ENCODE assay signal across 8 mouse cellular contexts in genomic region chr9:47532215-47532865, GRCm38 (mm10). TPM values are rescaled to one million over a fixed set of nuclear protein-coding genes. Genes with fewer than 3 reads are reported as not detected.
DNase-seq lines count a peak whose midpoint lies in the region; ATAC-seq and TF ChIP-seq lines count a peak whose summit lies in the region.

No protein-coding gene starts in this region.

- peak overlapping the region; percentile 67 for H3K4me3 ChIP-seq in lung, embryonic 14.5 days (ENCODE audit: low read depth, low read length)
- H3K4me3 ChIP-seq in heart, embryonic 16.5 days (ENCODE audit: low read length), result peak overlapping the region; percentile 61
- no peak overlapping the region; a peak in 1 of 4 replicates for H3K4me3 ChIP-seq in liver, embryonic 14.5 days (ENCODE audit: insufficient read depth in 1 of 2, low read depth in 2 of 2, low read length in 2 of 2)
- H3K4me3 ChIP-seq in stomach, embryonic 14.5 days (ENCODE audit: low read depth, low read length), result peak overlapping the region; percentile 46

- WGBS in lung, embryonic 14.5 days, result 5% methylated on average over 20 of the region's 20 CpGs
- 9% methylated on average over 20 of the region's 20 CpGs for WGBS in heart, embryonic 16.5 days
- 8% methylated on average over 20 of the region's 20 CpGs for WGBS in liver, embryonic 14.5 days (ENCODE audit: insufficient replicate concordance)
- 5% methylated on average over 20 of the region's 20 CpGs for WGBS in stomach, embryonic 14.5 days

- no peaks in the 10 kb centered on the region for H3K9me3 ChIP-seq in lung, embryonic 14.5 days (ENCODE audit: low read depth, low read length)
- H3K9me3 ChIP-seq in heart, embryonic 16.5 days (replicated peaks; ENCODE audit: control insufficient read depth, low read length), result no peaks in the 10 kb centered on the region
- H3K9me3 ChIP-seq in liver, embryonic 14.5 days (ENCODE audit: control insufficient read depth, low read length), result no peaks in the 10 kb centered on the region
- H3K9me3 ChIP-seq in stomach, embryonic 14.5 days (ENCODE audit: control insufficient read depth, low read depth, low read length), result no peaks in the 10 kb centered on the region

- no peak for ATAC-seq in lung, embryonic 14.5 days (ENCODE audit: insufficient read depth)
- ATAC-seq in heart, embryonic 16.5 days (replicated peaks; ENCODE audit: extremely low read depth, insufficient read depth, low FRiP score), result no peak
- no peak for ATAC-seq in liver, embryonic 14.5 days (ENCODE audit: insufficient read depth)
- no peak for ATAC-seq in stomach, embryonic 14.5 days (ENCODE audit: insufficient number of reproducible peaks, insufficient read depth, low FRiP score, low read depth)

- H3K9ac ChIP-seq in lung, embryonic 14.5 days, result peak overlapping the region; percentile 64
- no peak overlapping the region for H3K9ac ChIP-seq in heart, embryonic 16.5 days (ENCODE audit: low read length)
- no peak overlapping the region for H3K9ac ChIP-seq in liver, embryonic 14.5 days (replicated peaks)
- no peak overlapping the region for H3K9ac ChIP-seq in stomach, embryonic 14.5 days (replicated peaks; ENCODE audit: low read depth, low read length)

- H3K4me1 ChIP-seq in lung, embryonic 14.5 days (ENCODE audit: insufficient read depth), result no peaks in the 10 kb centered on the region
- peaks cover 7% of the 10 kb centered on the region for H3K4me1 ChIP-seq in heart, embryonic 16.5 days (ENCODE audit: control insufficient read depth, insufficient read depth, low read length)
- no peaks in the 10 kb centered on the region for H3K4me1 ChIP-seq in liver, embryonic 14.5 days (replicated peaks; ENCODE audit: control insufficient read depth in 2 of 2, insufficient read depth in 2 of 2, low read length in 1 of 2)
- peaks cover 18% of the 10 kb centered on the region; the same call in 1 of the 2 replicates for H3K4me1 ChIP-seq in stomach, embryonic 14.5 days (ENCODE audit: control insufficient read depth, insufficient read depth, low read length)

- no peak for TF ChIP-seq EP300 in liver, embryonic 14.5 days (IDR thresholded peaks at IDR 0.05; ENCODE audit: low read depth)

- H3K36me3 ChIP-seq in lung, embryonic 14.5 days (ENCODE audit: insufficient read depth), result no peaks in the 10 kb centered on the region
- H3K36me3 ChIP-seq in heart, embryonic 16.5 days (ENCODE audit: control insufficient read depth, insufficient read depth), result no peaks in the 10 kb centered on the region
- no peaks in the 10 kb centered on the region for H3K36me3 ChIP-seq in liver, embryonic 14.5 days (replicated peaks; ENCODE audit: control insufficient read depth, insufficient read depth, low read depth)
- no peaks in the 10 kb centered on the region for H3K36me3 ChIP-seq in stomach, embryonic 14.5 days (ENCODE audit: control insufficient read depth, insufficient read depth, low read length)

- H3K27ac ChIP-seq in lung, embryonic 14.5 days (ENCODE audit: low read depth), result no peak overlapping the region
- no peak overlapping the region for H3K27ac ChIP-seq in heart, embryonic 16.5 days (ENCODE audit: low read length)
- H3K27ac ChIP-seq in liver, embryonic 14.5 days, result no peak overlapping the region
- H3K27ac ChIP-seq in stomach, embryonic 14.5 days (ENCODE audit: low read length), result no peak overlapping the region

- peaks cover 46% of the 10 kb centered on the region for H3K27me3 ChIP-seq in lung, embryonic 14.5 days (ENCODE audit: insufficient read depth, low read length)
- peaks cover 35% of the 10 kb centered on the region for H3K27me3 ChIP-seq in heart, embryonic 16.5 days (ENCODE audit: control insufficient read depth, insufficient read depth, low read length)
- peaks cover 55% of the 10 kb centered on the region for H3K27me3 ChIP-seq in liver, embryonic 14.5 days (ENCODE audit: control insufficient read depth, insufficient read depth, low read length)
- no peaks in the 10 kb centered on the region for H3K27me3 ChIP-seq in stomach, embryonic 14.5 days (ENCODE audit: control insufficient read depth, insufficient read depth, low read length)

- peak; percentile 40 for DNase-seq in lung, embryonic 14.5 days
- no peak for DNase-seq in lung, postnatal 36 days
- peak; percentile 46 to 47 for DNase-seq in cerebellum, postnatal 14 days
- no peak for DNase-seq in liver, embryonic 14.5 days (ENCODE audit: low read depth in 3 of 3, low spot score in 3 of 3)
- DNase-seq in thymus, postnatal 10 days (ENCODE audit: low spot score in 2 of 2), result no peak
- no peak for DNase-seq in spleen, postnatal 10 days (ENCODE audit: low spot score in 2 of 2)

- TF ChIP-seq CTCF in lung, embryonic 14.5 days (IDR thresholded peaks at IDR 0.05; ENCODE audit: low read depth), result no peak
- TF ChIP-seq CTCF in liver, embryonic 14.5 days (IDR thresholded peaks at IDR 0.05; ENCODE audit: low read depth), result no peak

- peak overlapping the region; percentile 89 for H3K4me2 ChIP-seq in lung, embryonic 14.5 days
- H3K4me2 ChIP-seq in heart, embryonic 16.5 days (ENCODE audit: low read depth, low read length), result peak overlapping the region; percentile 97
- peak overlapping the region; percentile 66 for H3K4me2 ChIP-seq in liver, embryonic 14.5 days (ENCODE audit: low read depth)
- peak overlapping the region; percentile 98 for H3K4me2 ChIP-seq in stomach, embryonic 14.5 days (replicated peaks; ENCODE audit: low read depth, low read length)

RNA-seq across cellular contexts. Expression of gene Cadm1, which starts 2.4 kb away (rescaled TPM):
- 93.7 and 94.5 TPM in 2 replicates for polyA plus RNA-seq in lung, embryonic 14.5 days (2014; fragmentation: Nextera tagmentation; extraction: Ambion mirVana)
- polyA plus RNA-seq in heart, embryonic 16.5 days (2015; fragmentation: Nextera tagmentation; extraction: Ambion mirVana), result 12.7 and 17.5 TPM in 2 replicates
- polyA plus RNA-seq in liver, embryonic 14.5 days (2012; rRNA removed), result 2.3 and 3.4 TPM in 2 replicates
- polyA plus RNA-seq in liver, embryonic 14.5 days (2014; fragmentation: Nextera tagmentation; extraction: Ambion mirVana), result 6.4 and 8.5 TPM in 2 replicates
- 70.5 and 74.6 TPM in 2 replicates for polyA plus RNA-seq in stomach, embryonic 14.5 days (2014; fragmentation: Nextera tagmentation; extraction: Ambion mirVana)

Comparison
In these comparisons a context has a peak if more than half of its experiments do, and no peak if none do; other contexts are left out.
1. DNase-seq: peak in lung, embryonic 14.5 days (single experiment) and cerebellum, postnatal 14 days (2 of 2); none in lung, postnatal 36 days (single experiment), liver, embryonic 14.5 days (0 of 3), thymus, postnatal 10 days (0 of 2) and spleen, postnatal 10 days (0 of 2).
2. H3K4me3 ChIP-seq: peak in lung, embryonic 14.5 days (single experiment), heart, embryonic 16.5 days (single experiment) and stomach, embryonic 14.5 days (single experiment); none in liver, embryonic 14.5 days (0 of 2).
3. Peak in every context shown above with its lines, with median percentiles within 50 percentile points of each other: H3K4me2 ChIP-seq.